Mouse (Mus musculus) T-helper 1 cell (primary cell): ENCODE measurements at regions not wholly inside any gene's neighbourhood (a gene's known extent, or its start where the extent isn't known, plus 50 kb on each side); places are given as distances from the start of the nearest gene placed in this dataset.

Source experiments
- in situ Hi-C: fragments of 300-600 bp; cut with MboI, MseI; formaldehyde crosslinking; loops from one replicate; pipeline ENCODE4 v1.15.1; 2025; ENCODE audit warnings: high pct_unique_total_duplicates

DNA sequence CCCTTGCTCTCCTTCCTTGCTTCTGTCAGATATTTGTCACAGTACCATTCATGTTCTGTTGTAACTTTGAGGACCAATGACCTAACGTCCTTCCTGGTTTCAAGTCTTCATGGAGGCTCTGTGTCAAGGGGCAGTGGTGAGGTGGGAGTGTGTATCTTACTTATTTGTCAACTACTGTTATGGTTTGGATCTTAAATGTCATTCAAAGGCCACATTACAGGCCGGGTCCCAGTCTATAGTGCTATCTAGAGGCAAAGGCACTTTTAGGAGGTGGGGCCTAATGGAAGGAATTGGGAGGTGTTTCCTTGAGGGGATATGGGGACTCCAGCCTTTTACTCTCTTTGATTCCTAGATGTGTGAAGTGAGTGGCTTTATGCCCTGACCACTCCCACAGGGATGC is 91.0 kb upstream of the Ccn6 start:
- in situ Hi-C loops: no loop called here

DNA sequence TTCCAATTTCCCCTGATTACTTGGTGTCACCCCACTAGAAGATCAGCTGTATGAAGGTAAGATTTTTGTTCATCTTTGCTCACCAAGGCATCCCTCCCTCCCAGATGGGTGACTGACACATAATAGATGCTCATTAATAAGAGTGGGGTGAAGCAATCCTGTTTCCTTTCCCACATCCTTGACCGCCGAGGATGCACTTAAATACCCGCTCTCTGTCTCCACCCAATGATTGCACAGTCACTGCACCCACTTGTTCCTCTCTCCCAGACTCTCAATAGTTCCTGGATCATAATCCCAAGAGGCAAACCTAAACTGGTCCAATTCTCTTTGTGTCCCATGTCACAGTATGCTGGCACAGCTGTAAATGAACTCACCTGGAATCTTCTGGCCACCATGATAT is 86.4 kb upstream of the Ccn6 start:
- in situ Hi-C loops: no loop called here

DNA sequence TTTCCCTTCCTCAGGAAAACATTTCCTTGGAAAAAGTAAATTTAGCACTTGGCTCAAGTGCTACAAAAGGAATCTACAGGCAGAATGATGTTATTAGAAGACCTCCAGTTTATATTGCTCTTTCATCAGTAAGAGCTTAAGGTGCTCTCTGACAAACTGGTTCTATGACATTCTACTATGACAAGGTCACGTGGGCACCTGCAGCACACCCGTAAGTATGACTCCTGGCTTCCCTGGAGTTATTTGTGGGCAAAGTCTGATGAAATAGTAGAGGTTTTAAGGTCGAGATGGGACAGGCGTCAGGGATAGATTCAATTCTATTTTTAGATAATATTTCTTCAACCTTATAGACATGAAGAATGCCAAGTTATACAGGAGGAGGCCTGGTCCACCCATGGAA is 84.9 kb upstream of the Ccn6 start:
- in situ Hi-C loops: no loop called here

DNA sequence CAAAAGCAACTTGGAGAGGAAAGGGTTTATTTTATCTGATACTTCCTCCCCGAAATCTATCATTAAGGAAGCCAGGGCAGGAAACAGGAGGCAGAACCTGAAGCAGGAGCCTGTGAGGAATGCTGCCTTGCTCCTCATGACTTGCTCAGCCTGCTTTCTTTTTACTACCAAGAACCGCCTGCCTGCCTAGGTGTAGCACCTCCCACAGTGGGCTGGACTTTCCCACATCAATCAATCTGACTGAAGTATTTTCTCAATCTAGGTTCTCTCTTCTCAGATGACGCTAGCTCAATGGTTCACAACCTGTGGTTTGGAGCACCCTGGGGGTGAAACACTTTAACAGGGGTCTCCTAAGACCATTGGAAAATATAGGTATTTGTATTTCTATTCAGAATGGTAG is 83.4 kb upstream of the Ccn6 start:
- in situ Hi-C loops: no loop called here

DNA sequence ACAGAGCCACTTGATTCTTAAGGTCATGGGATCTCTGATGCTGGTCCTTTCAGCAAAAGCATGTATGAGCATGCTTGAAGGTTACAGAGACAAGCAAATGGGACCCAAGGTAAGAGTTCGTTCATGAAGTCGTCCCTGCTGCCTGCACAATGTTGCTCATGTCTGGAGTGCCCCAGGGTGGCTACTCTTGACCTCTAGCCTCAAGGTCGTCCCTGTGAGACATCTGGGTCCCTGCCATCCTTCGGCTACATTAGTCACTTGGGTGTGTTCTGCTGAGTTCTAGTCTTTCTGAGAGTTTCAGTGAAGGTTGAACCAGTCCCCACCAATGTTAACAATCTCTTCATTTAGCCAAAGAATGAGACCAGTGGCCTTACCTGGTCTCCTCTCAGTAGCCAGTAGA is 81.5 kb upstream of the Ccn6 start:
- in situ Hi-C loops: no loop called here

DNA sequence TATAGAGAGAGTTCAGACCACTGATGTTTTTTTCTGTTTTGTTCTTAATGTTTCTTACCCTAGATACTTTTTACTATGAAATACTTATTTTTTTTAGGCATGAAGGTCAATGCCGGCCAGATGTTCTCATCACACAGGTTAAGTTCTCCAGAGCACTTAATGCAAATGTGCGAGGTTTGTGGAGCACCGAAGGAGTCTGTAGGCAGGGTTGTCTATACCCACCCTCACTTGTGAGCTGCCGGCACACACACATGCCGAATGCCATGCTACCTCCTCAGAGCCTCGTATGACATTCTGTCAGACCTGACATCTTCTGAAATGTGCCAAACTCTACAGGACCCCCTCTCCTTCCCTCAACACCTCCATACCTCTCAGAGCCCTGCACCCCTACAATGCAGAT is 80.5 kb upstream of the Ccn6 start:
- in situ Hi-C loops: no loop called here

DNA sequence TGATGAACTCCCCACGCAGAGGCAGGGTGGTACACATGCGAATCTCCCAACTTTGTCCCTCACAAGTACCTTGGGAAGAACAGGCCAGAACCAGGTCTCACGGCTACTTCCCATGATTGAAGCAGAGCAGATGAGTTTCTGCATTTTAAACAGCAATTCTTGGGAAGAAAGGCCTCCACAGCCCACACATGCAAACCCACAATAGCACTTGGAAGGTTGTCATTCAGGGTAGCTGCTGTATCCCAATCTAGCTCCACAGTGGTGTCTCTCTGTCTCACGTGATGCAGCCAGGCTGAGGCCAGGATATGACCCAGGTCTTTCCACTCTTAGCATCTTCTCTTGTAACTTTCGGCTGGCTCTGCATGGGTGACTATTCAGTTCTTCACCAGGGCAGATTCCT is 78.8 kb upstream of the Ccn6 start:
- in situ Hi-C loops: no loop called here

DNA sequence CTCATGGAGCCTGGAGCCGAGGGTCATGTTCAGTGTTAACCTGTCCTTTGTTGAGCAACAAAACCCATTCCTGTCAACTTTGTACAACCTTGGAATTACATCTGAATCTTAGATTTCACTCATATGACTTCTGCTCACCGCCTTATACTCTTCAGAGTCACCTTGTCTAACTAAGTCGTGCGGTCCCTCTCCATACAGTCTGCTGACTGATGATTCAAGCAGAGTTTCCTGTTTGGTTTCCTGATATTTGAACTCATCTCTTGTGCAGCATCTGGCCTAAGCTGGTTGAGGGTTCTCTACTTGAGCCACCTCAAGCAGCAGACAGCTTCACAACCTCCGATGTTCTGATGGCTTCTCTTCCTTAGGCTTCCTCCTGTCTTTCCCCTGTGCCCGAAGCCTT is 78.3 kb upstream of the Ccn6 start:
- in situ Hi-C loops: no loop called here

DNA sequence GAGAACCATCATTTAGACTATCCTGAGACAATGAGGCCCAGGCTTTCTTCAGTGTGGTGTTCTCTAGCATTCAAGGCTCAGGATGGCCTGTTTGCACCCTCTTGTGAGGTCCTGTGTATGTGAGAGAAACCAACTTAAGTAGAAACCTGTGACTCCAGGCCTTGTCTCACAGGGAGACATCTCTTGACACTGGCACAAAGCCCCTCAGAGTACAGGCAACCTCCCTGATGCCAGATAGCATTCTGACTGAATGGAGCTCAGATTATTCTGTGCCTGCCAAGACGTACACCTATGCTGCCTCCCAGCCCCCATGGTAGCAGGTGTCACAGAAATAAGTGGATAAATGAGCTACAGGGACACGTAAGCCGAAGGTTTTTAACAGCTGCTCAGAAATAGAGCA is 77.9 kb upstream of the Ccn6 start:
- in situ Hi-C loops: no loop called here

DNA sequence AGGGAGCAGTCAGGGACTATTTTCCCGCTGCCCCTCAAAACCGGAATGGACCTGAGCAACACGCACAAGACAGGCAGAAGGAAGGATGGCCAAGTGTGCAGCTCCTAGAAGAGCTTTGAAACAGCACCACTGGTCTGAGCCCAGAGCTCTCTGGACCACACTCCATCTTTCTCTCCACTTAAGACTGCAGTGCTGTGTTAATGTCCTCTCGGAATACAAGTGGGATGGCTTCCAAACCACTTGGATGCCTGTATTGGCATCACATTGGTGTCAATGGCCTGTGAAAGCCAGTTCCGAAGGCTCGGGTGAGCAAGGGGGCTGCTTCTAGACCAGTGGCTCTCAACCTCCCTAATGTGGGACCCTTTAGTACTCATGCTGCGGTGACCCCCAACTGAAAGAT is 77.4 kb upstream of the Ccn6 start:
- in situ Hi-C loops: no loop called here

DNA sequence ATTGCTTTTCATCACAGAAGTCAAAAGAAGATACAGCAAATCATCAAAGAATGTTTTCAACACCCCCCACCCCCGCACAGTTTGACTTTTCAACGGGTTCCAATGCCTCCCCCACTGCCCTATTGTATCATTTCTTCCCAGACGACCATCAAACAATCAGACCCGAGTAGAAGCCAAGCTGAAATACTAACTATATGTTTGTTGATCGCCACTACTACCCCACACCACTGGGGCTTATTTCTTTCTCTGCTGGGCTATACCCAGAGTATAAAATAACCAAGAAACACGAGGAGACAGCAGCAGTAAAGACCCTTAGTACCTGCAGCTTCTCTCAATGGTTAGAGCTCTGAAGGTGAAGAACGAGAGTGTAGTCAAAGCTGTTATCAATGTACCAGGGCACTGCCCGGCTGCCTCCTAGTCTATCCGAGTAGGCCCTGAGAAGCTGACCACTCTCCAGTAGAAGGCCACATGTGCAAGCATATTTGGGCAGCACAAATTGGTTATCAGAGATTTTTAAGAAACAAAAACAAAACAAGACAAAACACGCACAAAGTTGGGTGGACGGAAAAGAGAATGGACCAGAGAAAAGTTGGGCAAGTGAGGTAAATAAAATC is 76.7 kb upstream of the Ccn6 start:
- in situ Hi-C loops: no loop called here

DNA sequence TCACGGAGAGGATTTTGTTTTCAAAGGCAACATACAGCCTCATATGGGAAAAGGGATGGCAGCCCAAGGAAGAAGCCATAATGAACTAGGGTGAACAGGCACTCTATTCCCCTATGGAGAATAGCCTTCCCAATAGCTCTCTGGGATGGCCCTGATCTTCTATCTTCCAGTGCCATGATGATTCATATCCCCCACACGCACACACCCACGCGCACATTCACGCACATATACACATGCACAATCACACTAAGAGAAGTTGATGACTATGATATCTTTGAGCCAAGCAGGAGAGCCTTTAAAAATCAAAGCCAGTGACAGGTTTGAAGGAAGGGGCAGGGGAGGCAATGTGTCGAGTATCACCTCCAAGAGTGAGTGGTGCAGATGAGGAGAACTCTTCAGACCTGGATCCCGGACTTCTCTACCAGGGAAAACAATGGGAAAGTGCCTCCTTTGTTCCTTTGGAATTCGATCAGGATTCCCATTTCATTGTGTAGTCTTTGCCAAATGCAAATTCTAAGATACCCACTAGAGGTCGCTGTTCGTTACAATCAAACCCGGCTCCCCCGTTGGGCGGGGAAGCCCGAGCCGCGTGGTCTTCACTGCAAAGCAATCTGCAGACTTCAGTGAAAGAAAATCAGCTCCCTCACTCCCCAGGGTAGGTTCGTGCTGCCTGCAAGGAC is 76.0 kb upstream of the Ccn6 start:
- in situ Hi-C loops: loop anchor here (5.0 kb wide), 1 partner anchor 278 kb away; no protein-coding TSS in a partner anchor

DNA sequence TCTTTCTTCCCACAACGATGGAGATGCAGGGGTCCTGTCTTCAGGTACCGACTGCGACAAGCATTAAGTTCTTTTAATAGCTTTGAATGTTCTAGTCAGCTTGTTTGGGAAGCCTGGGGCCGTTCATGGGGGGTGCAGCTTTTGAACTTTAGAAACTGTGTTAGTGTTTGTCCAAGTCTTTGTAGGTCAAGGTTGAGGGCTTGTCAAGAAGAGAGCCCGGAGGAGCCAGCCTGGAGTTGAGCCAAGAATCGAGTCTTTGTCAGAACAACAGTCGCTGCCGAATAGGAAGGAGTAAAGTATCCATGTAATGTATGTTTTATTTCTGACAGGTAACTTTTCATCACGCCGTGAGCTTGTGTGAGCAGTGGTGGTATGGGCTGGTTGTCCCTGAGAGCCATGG is 75.0 kb upstream of the Ccn6 start:
- in situ Hi-C loops: loop anchor here (5.0 kb wide), 1 partner anchor 279 kb away; no protein-coding TSS in a partner anchor

DNA sequence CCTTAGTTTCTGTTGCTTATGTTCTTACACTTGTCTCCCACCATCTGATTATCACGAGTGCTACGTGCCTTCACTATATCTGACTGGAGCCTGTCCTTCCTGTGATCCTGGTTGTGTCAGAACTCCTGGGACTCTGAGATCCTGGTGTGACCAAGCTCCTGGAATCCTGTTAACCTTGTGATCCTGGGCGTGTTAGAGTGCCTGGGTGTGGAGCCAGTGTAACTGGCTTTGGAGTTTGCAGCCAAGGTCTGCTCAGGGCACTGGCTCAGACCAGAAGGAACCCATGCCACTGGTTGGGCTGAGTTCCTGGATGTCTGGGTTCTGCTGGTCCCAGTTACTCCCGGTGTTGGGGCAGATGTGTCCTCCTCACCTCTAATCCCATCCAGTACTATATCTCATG is 74.0 kb upstream of the Ccn6 start:
- in situ Hi-C loops: loop anchor here (5.0 kb wide), 1 partner anchor 280 kb away; no protein-coding TSS in a partner anchor

DNA sequence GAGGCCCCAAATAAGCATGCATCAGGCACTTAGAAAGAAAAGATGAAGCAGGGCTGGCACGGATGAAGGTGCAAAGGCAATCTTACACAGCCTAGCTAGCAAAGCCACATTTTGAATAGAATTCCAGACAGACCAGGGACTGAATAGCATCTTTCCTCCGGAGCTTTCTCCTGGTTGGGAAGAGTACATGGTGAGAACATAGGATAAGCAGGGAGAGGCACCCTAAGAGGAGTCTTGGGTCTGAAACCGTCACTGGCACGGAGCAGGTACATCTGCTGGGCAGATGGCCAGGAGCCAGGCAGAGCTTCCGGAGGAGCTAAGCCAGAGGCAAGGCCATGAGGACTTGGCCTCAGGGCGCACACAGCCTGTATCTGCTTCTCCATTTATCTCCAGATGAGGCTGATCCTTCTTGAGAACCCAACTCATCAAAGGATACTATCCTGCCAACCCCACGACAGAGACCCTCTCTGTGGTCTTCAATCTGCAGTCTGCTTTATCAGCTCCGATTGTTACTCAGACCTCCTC is 70.4 kb upstream of the Ccn6 start:
- in situ Hi-C loops: no loop called here

DNA sequence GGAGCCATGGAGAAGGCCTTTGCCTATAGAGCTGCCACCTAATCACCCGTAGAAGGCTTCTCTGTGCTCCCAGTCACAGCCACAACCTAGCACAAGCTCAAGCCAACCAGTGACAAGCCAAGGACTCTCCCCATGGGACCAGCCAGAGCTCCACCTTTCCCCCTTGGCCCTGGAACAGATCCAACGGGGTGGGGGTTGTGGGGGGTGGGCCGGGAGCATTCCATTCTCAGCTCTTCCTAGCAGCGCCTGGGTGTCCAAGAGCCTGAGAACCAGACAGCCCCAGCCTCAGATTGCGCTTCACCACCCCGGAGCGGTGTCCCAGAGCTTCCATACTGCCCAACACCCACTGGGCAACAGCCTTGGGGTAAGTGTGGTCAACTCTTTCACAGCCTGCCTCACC is 69.6 kb upstream of the Ccn6 start:
- in situ Hi-C loops: no loop called here

DNA sequence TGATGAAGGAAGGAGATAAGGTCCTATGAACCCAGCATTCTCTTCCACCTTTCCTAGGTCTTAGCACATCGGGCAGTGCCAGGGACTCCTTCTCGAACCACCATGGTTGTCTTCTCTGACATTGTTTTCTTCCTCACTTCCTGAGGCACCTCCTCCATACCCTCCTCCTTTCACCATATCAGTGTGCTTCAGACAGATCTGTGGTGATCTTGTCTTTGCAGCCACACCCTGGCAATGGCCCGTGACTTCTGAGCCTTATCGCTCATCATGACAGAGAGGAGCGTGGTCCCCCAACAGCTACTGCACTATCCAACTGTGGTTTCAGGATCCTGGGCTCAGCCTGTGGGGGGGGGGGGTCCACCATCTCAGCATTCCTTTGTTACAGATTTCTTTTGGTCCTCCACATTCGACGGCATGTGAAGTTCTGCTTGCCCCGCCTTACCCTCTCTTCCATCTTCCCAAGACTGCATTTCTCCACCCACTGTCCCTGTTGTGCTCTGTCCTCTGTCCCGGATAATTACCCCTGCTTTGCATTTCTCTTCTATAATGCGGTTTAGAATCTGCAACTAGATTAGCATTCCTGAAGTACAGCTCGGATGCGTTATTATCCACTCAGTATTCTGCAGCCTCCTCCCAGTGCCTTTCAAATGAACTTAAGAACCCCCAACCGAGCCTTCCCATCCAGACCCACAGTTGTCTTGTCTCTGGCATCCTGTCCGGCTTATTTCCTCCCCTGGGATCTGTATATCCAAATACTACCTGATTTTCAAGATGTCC is 67.2 kb upstream of the Ccn6 start:
- in situ Hi-C loops: no loop called here

DNA sequence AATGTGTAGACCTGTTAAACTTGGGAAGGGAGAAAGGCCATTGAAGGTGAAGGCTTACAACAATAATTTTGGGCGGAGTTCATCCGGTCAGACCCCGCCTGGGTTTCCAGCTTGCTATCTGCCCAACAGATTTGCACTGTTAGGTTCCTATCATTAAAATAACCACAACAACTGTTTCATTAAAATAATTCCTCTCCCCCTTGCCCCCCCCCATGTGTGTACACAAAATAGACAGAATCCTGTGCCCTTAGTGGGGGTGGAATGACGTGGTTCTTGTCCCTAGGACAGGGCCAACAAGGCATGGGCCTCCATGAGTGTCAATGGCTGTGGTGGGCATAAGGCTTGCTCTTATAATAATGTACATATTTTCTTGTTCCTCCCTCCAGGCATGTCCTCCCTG is 65.6 kb upstream of the Ccn6 start:
- in situ Hi-C loops: no loop called here

DNA sequence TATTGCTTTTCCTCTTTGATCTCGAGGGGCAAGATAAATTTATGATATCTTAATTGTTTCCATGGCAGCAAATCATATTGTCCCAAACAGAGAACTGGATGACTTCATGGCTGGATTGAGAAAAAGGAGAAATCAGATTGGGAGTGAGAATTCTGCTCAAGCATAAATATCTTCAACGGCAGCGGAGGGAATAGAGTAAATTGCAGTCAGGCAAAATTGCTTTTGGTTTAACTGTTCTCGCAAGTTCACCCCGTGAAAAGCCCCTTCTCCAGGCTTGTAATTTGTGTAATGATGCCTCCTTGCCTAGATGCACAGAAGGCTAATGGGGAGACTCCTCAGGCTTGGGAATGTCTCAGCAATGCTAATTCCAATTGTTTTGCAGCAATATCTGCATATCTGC is 64.4 kb upstream of the Ccn6 start:
- in situ Hi-C loops: no loop called here

DNA sequence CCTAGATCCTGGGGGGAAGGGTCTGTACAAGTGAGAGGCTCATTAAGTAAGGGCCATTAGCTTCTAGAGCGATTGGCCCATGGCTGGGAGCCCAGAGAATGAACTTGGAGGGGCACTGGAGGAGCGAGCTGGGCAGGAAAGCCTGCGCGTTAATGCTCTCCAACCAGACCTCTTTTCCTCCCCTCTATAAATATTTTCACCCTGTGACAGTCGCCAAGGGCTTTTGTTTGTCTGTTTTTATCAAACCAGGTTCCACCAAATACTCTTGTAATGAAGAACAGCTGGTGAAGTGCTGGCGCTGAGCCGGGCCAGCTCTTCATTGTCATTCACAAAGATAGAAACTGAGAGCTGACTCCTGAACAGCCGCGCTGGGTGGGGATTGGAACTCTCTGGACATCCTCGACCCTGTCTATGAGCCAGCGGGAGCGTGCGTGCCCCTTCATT is 63.9 kb upstream of the Ccn6 start:
- in situ Hi-C loops: no loop called here

DNA sequence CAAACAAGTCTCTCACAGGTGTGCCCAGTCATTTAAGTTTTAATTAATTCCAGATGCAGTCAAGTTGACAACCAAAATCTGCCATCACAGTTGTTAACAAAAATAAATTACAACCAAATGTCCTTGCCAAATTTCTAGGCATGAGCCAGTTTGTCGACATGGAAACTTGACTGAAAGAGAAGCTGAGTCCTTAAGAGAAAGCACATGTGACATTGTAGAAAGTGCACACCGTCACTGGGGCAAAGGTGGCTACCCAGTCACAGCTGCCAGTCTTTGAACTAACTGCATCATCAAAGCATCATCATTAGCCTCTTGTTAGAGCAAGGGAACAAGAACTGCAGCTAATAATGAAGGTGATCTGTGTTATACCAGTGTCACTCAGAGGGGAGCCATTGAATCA is 62.9 kb upstream of the Ccn6 start:
- in situ Hi-C loops: no loop called here

DNA sequence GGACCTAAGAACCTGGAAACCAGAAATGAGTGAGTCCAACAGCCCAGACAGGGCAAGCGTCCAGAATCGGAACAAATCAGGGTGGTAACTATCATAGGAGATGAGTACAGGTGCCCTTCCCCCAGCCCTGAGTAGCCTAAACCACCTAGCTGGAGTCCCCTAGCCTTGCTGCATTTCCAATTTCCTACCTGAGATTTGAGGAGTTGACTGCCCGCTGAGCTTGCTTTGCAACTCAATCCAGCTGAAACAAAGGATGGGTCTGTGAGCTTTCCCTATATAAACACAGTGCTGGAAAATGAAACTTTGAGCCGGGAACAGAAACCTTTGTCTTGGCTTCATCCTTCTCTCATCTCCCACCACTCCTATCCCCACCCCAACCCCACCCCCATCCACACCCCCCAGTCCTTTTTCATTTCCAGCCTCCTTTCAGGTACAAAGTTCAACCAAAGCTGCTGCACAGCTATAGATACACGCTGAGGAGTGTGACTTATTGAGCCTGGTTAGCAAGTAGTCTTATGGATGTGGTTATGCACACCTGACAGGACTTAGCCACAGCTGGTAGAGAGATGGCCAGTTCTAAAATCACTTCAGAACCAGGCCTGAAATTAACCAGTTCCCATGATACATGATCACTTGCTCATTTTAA is 61.0 kb upstream of the Ccn6 start:
- in situ Hi-C loops: no loop called here
